Mouse (Mus musculus) lung, embryonic 14.5 days (tissue): ENCODE measurements around the gene Inpp4b. TPM values are rescaled to one million over a fixed set of nuclear protein-coding genes. Genes with fewer than 3 reads are reported as not detected.
A peak's percentile ranks its signal among the peaks of the same experiment; 100 is the strongest.

Source experiments
- ATAC-seq: fragments of 200-750 bp; cut with Nextera tagmentation; 2 replicates; pipeline ENCODE4 v1.8.0; 2017; ENCODE audit warnings: mild to moderate bottlenecking, moderate TSS enrichment, moderate library complexity; ENCODE audit not compliant: insufficient read depth
- DNase-seq: peaks from one replicate; pipeline ENCODE4 v3.0.0-alpha.2; 2015
- H3K27ac ChIP-seq: fragments of 300-500 bp; sonication (generic); 2 replicates; pipeline ENCODE4 v1.5.1; 2014; ENCODE audit warnings: low read depth, mild to moderate bottlenecking, moderate library complexity
- H3K27me3 ChIP-seq: fragments of 300-500 bp; sonication (generic); 2 replicates; pipeline ENCODE4 v1.6.1; 2014; ENCODE audit warnings: low read length, control low read depth; ENCODE audit not compliant: insufficient read depth
- H3K36me3 ChIP-seq: fragments of 300-500 bp; sonication (generic); 2 replicates; pipeline ENCODE4 v1.6.1; 2014; ENCODE audit warnings: control low read depth; ENCODE audit not compliant: insufficient read depth
- H3K4me1 ChIP-seq: fragments of 300-500 bp; sonication (generic); 2 replicates; pipeline ENCODE4 v1.6.1; 2014; ENCODE audit warnings: antibody characterized with exemption, control low read depth; ENCODE audit not compliant: insufficient read depth
- H3K4me2 ChIP-seq: fragments of 300-500 bp; sonication (generic); 2 replicates; pipeline ENCODE4 v1.6.1; 2014; ENCODE audit warnings: mild to moderate bottlenecking
- H3K4me3 ChIP-seq: fragments of 300-500 bp; sonication (generic); 2 replicates; pipeline ENCODE4 v1.5.1; 2014; ENCODE audit warnings: low read depth, low read length
- H3K9ac ChIP-seq: fragments of 300-500 bp; sonication (generic); 2 replicates; pipeline ENCODE4 v1.6.1; 2014
- H3K9me3 ChIP-seq: fragments of 300-500 bp; sonication (generic); 2 replicates; pipeline ENCODE4 v1.6.1; 2016; ENCODE audit warnings: low read depth, low read length, control low read depth
- CTCF ChIP-seq: IDR thresholded peaks from 2 replicates; pipeline ENCODE4 v1.5.1; 2016; ENCODE audit warnings: antibody characterized with exemption, low read depth
- WGBS: fragments of 180-500 bp; shearing (Covaris S2); extraction: QIAGEN DNeasy Blood & Tissue Kit; methylation state at CpG from one replicate; pipeline ENCODE4 v1.1.7; 2014; 5-methylcytosine and 5-hydroxymethylcytosine counted together
- polyA plus RNA-seq: library from polyadenylated mRNA; unstranded; fragments of >200 nt; fragmentation: Nextera tagmentation; extraction: Ambion mirVana; gene quantifications from 2 replicates; pipeline ENCODE4 v1.2.1, GENCODE M21; 2014

The Inpp4b gene
- polyA plus RNA-seq, 1 experiment from 2014 or later: 7.4 TPM

DNA sequence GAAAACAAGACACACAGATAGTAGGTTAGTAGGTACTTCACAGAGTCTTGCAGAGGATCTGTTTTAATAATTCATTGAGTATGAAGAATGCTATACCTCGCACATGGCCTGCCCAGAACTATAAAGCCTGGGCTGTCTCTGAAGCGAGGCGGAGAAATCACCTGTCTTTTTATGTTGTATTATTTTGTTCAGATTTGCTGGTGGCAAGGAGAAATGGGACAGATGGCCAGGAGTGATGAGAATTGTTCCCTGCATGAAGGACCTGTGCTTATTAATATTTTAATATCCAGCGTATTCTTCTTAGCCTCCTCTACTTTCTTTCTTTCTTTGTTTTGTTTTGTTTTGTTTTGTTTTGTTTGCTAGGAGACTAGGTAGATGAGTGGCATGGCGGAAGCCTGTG, 604.5 kb downstream of the Inpp4b start:
- WGBS: 88% methylated on average over 5 of the region's 5 CpGs
- H3K36me3 ChIP-seq: no peaks in the 10 kb centered on the region
- no peak overlapping the region for H3K4me3 ChIP-seq
- TF ChIP-seq CTCF: no peak
- no peaks in the 10 kb centered on the region for H3K9me3 ChIP-seq
- ATAC-seq: no peak
- no peaks in the 10 kb centered on the region for H3K4me1 ChIP-seq
- no peak overlapping the region for H3K4me2 ChIP-seq
- no peak overlapping the region for H3K27ac ChIP-seq
- no peak overlapping the region for H3K9ac ChIP-seq
- no peak for DNase-seq
- no peaks in the 10 kb centered on the region for H3K27me3 ChIP-seq

- Histone ChIP-seq H3K4me1 (no peaks in the 10 kb centered on the region), H3K27ac (no peak overlapping the region), H3K4me2 (no peak overlapping the region), H3K36me3 (no peaks in the 10 kb centered on the region), H3K9me3 (no peaks in the 10 kb centered on the region), H3K4me3 (no peak overlapping the region), H3K27me3 (no peaks in the 10 kb centered on the region), H3K9ac (no peak overlapping the region)
- ATAC-seq (no peak), DNase-seq (no peak)
- 67% methylated on average over 2 of the region's 2 CpGs for WGBS
- TF ChIP-seq CTCF: no peak
Measured at GRCm38 (mm10) chr8:81953101-81953500, 610.7 kb downstream of the Inpp4b start.

GRCm38 (mm10) chr8:81985128-81985665, 642.8 kb downstream of the Inpp4b start:
- H3K4me2 ChIP-seq: no peak overlapping the region
- no peaks in the 10 kb centered on the region for H3K9me3 ChIP-seq
- H3K9ac ChIP-seq: no peak overlapping the region
- DNase-seq (no peak), ATAC-seq (no peak)
- no peak for TF ChIP-seq CTCF
- H3K4me3 ChIP-seq: no peak overlapping the region
- H3K27ac ChIP-seq: no peak overlapping the region
- H3K4me1 ChIP-seq: no peaks in the 10 kb centered on the region
- WGBS: 54% methylated on average over 8 of the region's 8 CpGs
- no peaks in the 10 kb centered on the region for H3K27me3 ChIP-seq
- H3K36me3 ChIP-seq: no peaks in the 10 kb centered on the region

DNA sequence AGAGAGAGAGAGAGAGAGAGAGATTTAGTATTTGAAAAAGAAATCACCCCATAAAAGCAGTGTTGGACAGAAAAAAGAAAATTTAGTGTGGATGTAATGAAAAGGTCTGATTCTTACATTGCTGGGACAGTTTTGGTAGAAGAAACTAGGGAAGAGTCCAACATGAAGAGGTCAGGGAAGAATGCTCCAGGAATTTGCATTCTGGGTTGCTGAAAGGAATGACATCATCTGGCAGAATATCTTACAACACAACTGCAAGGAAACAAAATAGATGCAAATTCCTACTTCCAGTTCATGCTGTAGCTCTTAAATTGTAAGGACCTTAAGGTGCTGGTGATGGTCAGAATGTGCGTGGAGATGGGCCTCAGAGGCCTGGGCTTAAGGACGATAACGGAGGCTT, 650.6 kb downstream of the Inpp4b start:
- Histone ChIP-seq H3K36me3 (no peaks in the 10 kb centered on the region), H3K4me2 (no peak overlapping the region), H3K27me3 (no peaks in the 10 kb centered on the region), H3K9me3 (no peaks in the 10 kb centered on the region), H3K27ac (no peak overlapping the region), H3K4me3 (no peak overlapping the region), H3K9ac (no peak overlapping the region), H3K4me1 (no peaks in the 10 kb centered on the region)
- no peak for ATAC-seq
- DNase-seq: no peak
- 88% methylated on average over 3 of the region's 3 CpGs for WGBS
- no peak for TF ChIP-seq CTCF

- Histone ChIP-seq H3K4me1 (no peaks in the 10 kb centered on the region), H3K4me2 (no peak overlapping the region), H3K4me3 (no peak overlapping the region), H3K9me3 (no peaks in the 10 kb centered on the region), H3K27ac (no peak overlapping the region), H3K36me3 (no peaks in the 10 kb centered on the region), H3K9ac (no peak overlapping the region), H3K27me3 (no peaks in the 10 kb centered on the region)
- DNase-seq (no peak), ATAC-seq (no peak)
- TF ChIP-seq CTCF: no peak
- 65% methylated on average over 3 of the region's 3 CpGs for whole genome bisulfite sequencing
Measured at GRCm38 (mm10) chr8:81996239-81996638, 653.9 kb downstream of the Inpp4b start.

DNA sequence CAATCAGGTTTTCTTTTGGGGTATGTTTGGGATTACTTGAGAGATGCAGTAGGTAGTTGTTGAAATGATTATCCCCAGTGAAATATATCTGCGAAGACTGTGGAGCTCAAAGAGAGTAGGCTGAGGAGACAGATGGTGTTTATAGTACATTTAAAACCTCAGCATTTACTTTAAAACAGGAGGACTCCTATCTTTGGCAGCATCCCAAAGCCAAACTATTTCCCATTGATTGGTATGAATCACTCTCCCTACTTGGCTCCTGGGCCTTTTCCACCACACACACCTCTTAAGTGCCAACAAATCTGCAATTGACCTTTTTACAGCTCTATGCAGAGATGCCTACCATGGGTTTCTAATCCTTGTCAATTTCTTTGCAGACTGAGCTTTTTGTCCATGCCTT, 654.5 kb downstream of the Inpp4b start:
- no peak overlapping the region for H3K9ac ChIP-seq
- H3K4me2 ChIP-seq: no peak overlapping the region
- H3K36me3 ChIP-seq: no peaks in the 10 kb centered on the region
- peak; percentile 3 for DNase-seq
- ATAC-seq: no peak
- H3K27ac ChIP-seq: no peak overlapping the region
- no peak overlapping the region for H3K4me3 ChIP-seq
- no peaks in the 10 kb centered on the region for H3K4me1 ChIP-seq
- no peaks in the 10 kb centered on the region for H3K27me3 ChIP-seq
- H3K9me3 ChIP-seq: no peaks in the 10 kb centered on the region
- no peak for TF ChIP-seq CTCF
- 70% methylated on average over 1 of the region's 1 CpGs for whole genome bisulfite sequencing

- Histone ChIP-seq H3K36me3 (no peaks in the 10 kb centered on the region), H3K9ac (no peak overlapping the region), H3K4me1 (no peaks in the 10 kb centered on the region), H3K9me3 (no peaks in the 10 kb centered on the region), H3K4me3 (no peak overlapping the region), H3K4me2 (no peak overlapping the region), H3K27ac (no peak overlapping the region), H3K27me3 (no peaks in the 10 kb centered on the region)
- WGBS: 95% methylated on average over 4 of the region's 4 CpGs
- no peak for TF ChIP-seq CTCF
- DNase-seq (no peak), ATAC-seq (no peak)
Measured at GRCm38 (mm10) chr8:82004158-82004557, 661.8 kb downstream of the Inpp4b start.

DNA sequence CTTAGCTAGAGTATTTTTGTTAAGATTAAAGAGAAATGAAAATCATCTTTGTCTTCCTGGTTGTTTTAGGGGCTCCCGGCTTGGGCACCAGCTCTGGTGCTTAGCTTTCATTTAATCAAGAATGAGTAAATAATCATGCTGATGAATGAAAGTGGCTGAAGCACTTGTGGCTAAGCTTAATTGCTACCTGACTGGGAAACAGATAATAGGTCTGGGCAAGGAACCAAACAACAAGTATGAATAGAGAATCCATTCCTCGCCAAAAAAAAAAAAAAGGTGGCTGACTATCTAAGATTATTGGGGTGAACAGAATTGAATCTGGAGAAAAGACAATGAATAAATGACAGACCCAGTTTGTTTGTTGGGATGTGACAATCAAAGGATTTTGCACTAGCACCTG, 663.1 kb downstream of the Inpp4b start:
- WGBS: 58% methylated on average over 2 of the region's 2 CpGs
- no peaks in the 10 kb centered on the region for H3K9me3 ChIP-seq
- no peak for TF ChIP-seq CTCF
- no peaks in the 10 kb centered on the region for H3K4me1 ChIP-seq
- H3K36me3 ChIP-seq: no peaks in the 10 kb centered on the region
- H3K27me3 ChIP-seq: no peaks in the 10 kb centered on the region
- ATAC-seq: no peak
- no peak overlapping the region for H3K27ac ChIP-seq
- H3K4me3 ChIP-seq: no peak overlapping the region
- no peak overlapping the region for H3K9ac ChIP-seq
- H3K4me2 ChIP-seq: no peak overlapping the region
- DNase-seq: no peak
